Mouse (Mus musculus) layer of hippocampus, adult 9-11 months (tissue): ENCODE data around the gene Cic.
"Not testable (repeated sequence)": the region's sequence is repeated elsewhere in the genome, so short reads cannot be mapped to it uniquely, and the experiment has no call there.

ENCODE experiments used
- DNase-seq: peaks from one replicate; pipeline ENCODE4 v3.0.0; 2022

Cic gene

DNA sequence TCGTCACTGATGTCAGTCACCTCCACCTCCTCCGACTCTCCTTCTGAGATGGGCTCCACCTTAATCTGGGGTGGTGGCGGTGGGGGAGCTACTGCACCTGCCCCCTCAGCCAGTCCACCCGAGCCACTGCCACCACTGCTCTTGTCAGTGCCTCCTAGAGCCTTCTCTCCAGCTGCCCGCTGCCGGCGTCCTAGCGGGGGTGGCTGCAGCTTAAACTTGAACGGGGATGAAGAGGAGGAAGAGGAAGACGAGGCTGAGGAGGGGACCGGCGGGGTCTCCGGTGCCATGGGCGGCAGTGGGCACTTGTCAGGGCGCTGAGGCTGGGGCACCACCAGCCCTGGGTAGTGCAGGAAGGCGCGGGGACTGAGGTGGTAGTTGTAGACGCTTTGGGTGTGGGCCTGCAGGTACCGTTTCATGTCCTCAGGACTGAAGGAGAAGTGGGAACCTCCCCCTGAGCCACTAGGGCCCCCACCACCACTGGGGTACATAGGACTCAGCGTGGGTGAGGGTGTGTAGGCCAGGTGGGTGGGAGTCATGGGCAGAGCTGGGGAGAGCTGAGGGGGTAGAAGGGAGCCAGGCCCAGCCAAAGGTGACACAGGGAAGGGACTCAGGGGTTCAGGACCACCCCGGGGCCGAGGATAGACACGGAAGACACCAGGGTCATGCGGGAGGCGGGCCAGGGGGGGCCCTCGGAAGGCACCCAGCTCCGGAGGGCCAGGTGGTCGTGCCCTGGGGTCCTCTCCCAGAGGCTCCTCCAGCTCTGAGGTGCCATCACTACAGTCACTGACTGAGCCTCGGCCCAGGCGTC is 22.7 kb upstream of the Cic start:
- DNase-seq, result no peak

DNA sequence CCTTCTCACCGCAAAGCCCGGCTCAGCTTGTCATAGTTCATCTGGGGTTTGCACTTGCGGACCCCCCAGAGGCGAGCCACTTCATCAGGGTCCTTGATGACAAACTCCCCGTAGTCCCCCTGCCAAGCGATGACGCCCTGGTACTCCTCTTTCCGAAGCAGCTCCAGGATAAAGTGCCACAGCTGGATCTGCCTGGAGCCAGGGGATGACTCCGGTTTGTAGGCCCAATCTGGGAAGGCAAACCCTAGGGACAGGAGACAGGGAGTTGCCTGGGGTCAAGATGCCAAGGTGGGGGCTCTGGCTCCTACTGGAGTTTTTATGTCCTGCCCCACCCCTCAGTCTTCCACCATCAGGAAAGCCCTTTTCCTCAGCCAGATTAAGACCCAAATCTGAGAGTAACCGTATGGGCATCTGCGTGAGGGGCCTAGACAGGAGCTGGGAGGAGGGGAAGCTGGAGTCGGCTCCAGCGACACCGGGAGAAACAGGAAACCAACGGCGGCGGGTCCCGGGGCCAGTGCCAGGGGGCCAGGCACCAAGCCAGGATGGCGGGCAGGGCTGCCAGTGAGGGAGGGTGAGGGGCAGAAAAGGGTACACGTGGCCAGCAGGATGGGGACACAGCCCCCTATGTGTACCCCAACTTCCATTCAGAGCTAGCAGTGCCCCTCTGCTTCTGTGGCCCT is 21.3 kb upstream of the Cic start:
- DNase-seq, result peak; percentile 78

DNA sequence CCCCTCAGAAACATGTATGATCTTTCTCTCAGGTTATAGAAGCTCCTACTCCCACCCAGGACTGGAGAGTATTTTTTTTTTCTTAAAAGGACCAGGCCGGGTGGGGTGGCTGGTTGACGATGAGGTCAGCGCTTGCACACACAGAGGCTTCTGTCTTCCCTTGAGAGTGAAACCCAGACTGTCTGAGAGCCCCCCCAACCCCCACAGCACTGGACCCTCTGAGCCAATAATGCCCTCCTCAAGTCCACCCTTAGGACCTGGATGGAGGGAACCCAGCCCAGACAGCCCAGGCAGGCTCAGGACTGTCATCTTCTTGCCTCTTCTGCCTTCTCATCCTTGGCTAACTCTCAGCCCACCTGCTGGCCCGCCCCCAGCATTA is 20.8 kb upstream of the Cic start:
- no peak for DNase-seq

DNA sequence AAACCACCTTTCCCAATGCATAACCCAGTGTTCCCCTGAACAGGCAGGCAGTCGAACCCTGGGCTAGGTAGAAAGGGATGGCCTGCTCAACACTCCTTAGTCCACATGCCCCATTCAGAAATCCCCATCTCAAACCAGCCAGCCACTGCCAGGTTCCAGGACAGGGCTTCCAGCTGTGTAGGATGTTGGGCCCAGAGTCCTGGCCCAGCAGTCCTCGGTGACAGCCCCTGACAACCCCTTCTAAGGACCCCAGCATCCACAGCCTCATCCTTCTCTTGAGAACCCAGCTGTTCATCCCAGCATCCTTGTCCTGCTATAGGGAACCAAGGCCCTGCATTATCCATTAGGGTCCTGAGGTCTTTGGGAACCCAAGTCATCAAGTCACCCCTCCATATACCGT is 20.0 kb upstream of the Cic start:
- DNase-seq, result no peak

DNA sequence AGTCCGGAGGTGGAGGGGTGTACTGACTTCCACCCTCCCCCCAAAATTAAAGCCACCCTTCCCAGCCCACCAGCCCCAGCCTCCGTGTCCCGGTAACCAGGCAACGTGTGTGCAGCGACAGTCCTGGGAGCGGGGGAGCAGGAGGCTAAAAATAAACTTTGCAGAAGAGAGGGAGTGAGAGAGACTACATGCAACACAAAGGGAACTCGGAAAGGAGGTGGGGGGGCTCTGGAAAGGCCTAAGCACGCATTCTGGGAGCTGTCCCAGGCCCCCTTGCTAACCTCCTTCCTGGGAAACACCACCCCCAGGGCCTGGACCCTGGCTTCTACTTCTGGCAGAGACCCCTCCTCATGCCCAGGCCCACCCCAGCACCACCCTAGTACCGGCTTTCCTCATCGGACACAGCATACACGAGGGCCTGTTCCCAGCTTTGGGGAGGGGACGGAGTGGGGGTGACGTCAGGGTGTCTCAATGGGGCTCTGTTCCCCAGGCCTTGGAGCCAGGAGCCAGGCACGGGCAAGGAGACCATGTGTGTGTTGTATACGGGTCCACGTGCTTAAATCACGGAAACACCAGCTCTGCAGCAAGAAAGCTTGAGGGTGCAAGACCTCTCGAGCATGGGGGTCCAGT is 19.4 kb upstream of the Cic start:
- DNase-seq, result peak; percentile 91

DNA sequence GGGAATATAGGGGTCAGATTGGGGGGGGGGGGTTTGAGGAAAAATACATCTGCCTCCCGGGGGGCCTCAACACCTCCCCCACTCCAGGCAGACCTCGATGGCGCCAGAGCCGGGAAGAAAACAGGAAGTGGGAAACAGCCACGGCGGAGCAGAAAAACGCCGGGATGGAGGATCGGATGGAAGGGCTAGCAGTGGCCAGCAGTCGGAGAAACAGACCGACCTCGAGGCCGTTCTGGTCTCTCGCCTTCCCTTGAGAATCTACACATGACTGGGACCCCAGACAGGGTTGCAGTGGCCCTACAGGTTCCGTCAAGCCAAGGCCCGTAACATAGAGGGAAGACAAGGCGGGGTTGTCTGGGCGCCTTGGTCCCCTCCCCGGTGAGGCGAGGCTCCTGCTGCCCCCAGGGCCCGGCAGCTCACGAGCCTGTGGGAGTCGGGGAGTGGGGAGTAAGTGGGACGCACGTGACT is 18.6 kb upstream of the Cic start:
- DNase-seq, result no peak

DNA sequence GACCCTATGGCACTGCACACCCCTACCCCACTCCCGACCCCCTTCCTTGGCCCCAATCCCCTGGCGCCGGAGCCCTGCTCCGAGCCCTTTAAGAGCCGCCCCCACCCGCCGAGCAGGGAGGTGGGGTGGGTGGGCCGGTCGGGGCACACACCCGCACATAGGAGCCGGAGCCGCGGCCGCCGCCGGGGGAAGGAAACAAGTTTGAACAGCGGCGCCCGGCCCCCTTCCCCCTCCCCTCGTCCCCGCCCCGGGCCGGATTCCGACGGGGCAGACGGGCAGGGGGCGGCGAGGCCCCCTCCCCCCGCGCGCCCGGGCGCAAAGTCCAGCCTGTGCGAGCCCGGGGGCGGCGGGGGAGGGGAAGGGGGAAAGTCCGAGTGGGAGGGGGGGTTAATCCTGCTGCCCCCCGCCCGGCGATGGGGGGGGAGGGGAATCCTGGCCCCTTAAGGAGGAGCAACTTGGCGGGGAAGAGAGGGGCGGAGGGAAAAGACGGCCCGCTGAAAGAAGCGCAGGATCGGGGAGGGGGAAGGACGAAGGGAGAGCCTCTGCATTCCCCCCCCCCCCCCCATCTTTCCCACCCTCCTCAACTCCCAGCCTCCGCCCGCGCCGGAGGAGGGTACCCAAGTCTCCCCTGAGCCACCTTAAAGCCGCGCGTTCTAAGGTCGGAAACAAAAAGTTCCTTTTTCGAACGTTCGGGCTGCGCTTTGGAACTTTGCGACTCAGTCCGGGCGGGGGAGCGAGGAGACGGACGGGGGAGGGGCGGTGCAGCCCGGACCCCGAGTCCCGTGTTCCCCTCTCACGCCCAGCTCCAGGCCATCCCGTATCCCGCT is 18.0 kb upstream of the Cic start:
- peak; percentile 78 for DNase-seq

DNA sequence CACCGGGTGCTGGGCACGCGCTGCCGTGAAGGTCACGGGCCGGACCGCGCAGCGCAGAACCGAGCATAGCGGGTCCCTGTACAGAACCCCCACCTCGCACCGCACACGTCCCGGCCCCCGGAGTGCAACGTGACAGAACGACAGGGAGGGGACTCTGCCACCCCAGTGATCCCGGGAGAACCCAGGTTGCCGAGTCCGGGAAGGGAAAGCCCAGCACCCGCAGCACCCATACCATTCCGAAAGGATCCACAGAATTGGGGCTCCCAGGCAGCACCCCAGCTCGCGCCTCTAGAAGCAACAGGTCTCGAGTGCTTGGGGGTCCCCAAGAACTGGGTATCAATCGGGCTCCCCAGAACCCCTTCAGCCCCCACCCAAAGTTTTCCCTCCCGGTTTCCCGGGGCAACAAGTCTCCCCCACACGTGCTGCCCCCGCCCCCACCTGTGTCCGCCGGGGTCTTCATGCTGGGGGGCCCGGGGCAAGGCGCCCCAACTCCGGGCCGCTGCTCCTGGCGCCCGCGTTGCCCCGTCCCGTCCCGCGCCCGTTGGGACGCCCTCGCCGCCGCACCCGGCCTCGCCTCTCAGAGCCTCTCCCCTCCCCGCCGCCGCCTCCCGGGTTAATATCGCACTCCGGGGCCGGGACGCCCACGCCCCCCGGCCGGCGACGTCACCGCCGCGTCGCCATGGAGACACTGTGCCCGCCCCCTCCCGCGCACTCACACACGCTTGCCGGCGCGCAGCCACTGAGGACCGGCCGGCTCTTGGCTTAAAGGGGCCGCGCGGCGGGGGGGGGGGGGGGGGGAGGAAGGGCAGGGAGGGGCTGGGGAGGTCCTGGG is 17.1 kb upstream of the Cic start, which contains the start of gene Erf:
Gene Erf, minus strand, starts transcription at position 621 of the 832 bp plus-strand sequence.
- peak; percentile 97 for DNase-seq

DNA sequence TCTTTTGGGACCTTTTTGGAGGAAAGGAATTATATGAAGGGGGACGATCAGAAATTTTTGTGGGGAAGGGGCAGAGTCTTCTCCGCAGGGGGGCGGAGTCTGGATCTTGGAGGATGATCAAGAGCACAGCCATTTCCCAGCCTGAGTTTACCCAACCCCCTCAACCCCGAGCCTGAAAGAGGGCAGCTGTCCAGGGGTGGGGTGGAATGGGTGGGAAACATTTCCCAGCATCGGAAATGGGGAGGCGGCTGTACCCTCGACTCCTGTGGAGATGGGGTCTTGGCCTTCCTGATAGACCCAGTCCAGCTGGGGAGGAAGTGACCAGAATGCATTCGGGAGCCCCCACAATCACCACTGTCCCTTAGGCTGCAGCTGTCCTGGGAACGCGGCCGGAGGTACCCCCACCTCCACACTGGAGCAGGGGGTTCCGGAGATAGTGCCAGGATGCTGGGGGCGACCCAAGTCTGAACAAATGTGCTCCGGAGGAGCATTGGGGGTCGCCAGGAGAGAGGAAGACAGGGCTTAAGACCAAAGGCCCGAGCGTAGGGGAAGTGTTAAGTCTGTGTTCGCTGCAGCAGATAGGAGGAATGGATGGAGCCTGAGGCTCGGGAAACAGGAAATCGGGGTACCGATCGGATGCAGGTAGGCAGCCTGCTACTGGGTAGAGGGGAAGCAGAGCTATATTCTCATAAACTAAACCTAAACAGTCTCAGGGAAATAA is 16.3 kb upstream of the Cic start:
- DNase-seq, result no peak

DNA sequence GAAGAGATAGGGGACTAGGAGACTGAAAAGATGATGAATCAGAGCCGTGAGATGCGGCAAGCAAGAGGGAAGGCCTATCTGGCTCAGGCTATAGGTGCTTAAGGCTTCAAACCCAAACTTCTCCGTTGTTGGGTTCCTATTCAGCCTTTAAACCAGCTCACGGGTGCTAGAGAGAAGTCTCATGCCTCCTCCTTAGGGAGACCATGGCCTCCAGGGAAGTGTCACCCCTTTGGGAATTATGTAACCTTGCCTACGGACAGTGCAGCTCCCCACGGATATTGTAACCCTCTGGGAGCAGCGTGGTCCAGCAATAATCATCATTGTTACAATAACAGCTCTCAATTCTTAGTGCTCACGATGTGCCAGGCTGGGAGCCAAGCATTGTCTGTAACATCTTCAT is 15.7 kb upstream of the Cic start:
- DNase-seq, result no peak

DNA sequence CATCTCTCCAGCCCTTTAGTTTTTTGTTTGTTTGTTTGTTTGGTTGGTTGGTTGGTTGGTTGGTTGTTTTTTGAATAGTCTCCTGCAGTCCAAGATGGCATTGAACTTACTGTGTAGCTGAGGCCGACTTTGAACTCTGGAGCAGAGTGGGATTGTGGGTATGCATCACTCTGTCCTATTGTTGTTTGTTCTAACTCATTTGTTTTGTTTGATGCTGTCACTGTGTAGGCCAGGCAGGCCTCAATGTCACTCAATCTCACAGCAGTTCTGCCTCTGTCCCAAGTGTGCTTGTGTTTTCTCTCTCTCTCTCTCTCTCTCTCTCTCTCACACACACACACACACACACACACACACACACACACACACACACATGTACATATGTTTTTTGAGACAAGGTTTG is 5.6 kb upstream of the Cic start:
- DNase-seq, result no peak

DNA sequence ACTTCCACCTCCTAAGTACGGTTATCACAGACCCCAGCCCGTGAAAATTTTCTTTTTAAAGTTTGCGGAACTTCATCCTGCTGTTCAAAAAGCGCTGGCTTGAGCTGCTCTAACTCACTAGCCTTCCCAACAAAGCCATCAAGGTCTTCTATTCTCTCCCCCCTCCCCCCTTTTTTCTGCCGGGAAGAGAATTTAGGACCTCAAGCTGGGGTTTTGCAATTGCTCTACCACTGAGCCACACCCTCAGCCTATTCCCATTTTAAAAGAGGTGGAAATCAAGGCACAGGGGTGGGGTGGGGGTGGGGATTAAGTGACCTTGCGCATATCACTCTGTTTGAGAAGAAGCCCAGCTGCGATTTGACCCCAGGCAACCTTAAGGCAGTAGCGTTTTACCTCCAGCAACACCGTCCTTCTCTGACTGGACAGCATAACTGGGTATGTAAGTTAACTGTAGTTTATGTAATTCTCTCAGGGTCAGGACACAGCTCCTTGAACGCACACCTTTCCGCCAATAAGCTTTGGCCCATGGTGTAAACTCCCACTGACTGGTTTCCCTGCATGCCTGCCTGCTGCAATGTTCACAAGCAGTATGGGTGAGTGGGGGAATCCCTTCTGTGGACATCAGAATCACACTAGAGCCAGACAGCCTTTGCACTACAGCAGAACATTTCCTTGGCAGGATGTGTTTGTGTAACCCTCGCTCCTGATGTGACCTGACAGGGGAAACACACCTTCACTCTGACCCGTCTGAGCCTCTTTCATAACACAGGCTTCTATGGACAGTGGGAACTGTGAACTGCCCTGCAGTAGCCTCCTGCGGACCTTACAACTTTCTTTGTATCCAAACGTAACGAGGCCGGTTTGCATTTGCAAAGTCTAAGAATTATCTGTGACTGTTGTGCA is 3.3 kb upstream of the Cic start:
- peak; percentile 6 for DNase-seq

DNA sequence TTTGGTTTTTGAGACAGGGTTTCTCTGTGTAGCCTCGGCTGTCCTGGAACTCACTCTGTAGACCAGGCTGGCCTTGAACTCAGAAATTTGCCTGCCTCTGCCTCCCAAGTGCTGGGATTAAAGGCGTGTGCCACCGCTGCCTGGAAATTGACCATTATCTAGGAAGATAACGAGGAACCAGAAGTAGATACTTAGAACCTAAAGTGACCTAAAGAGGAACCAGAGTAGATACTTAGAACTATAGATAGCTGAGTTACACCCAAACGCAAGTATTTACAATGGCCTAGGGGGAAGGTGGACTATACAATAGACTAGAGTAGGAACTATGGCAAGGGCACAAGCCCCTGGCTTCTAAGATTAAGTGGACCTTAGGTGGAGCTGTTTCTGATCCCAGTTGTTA is 1.8 kb upstream of the Cic start:
- not testable (repeated sequence) for DNase-seq

DNA sequence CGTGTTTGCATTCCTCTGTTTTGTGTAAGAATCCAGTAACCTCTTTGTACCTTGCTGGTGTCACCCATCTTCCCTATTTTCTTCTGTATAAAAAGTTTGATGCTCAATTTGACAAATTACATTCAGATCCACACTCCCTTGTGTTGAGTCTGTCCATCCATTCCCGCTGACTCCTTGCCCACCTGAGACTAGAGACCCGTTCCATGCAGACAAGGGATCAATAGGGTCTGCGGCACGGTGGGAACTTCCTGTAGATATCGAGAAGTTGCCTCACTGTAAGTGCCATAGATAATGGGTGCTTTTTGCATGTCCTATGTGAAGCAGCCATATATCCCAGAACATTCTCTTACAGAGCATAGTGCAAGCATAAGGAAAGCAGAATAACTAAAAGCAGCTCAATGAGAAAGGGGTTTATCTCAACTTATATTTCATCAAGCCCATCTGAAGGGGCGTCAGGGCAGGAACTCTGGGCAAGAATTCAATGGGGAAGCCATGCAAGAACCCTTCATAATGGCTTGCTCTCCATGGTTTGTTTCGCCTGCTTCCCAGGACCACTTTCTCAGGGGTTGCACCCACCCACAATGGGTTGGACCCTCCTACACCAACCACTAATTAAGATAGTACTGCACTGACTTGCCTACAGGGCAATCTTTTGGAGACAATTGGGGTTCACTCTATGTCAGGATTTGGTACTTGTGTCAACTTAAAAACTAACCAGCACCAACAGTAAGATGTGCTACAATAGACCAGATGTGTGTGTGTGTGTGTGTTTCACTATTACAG is 1.1 kb upstream of the Cic start:
- no peak for DNase-seq

DNA sequence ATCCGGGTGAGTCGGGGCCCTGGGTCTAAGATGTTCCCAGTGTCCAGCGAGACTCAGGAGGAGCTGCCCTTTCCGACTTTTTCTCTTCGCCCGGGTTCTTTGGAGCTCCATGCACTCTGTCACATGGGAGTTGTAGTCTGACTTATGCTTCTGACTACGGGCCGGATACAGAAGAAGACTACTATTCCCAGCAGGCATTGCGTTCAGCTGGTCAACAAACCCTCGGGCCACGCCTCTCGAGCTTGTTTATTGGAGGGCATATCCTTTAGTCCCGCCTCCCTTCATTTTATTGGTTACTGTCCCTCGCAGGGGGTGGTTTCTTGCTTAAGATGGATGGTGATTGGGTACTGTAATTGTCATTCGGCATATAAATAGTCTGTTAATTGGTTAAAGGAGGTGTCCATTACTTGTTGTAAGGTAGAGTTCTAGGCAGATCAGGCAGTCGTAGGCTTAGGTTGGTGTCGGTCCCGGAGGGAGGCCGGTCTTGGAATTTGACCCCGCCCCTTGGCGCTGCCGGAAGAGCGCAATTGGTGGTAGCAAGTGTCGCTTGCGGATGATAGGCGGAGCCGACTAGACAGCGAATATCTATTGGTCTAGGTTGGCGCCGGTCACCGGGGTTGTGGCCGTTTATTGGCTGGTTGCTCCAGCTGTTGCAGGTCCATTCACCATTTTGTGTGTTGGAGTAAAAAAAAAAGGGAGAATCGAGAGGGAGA is 403 bp downstream of the Cic start:
- DNase-seq, result peak; percentile 100

DNA sequence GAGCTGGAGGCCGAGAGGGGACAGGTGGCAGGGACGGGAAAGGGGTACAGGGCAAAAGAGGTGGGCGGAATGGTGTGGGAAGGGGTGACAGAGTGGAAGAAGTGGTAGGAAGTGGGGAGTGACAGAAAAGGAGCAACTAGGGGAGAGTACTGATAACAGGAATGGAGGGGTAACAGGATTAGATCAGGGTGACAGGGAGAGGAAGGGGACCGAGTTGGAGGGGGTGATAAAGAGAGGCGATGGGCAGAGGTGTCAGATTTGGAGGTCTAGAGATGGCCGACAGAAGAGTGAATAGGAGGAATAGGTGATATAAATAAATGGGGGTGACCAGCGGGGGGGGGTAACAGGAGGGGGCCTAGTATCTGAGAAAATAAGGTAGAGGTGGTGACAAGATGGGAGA is 1.1 kb downstream of the Cic start:
- DNase-seq, result peak; percentile 11

DNA sequence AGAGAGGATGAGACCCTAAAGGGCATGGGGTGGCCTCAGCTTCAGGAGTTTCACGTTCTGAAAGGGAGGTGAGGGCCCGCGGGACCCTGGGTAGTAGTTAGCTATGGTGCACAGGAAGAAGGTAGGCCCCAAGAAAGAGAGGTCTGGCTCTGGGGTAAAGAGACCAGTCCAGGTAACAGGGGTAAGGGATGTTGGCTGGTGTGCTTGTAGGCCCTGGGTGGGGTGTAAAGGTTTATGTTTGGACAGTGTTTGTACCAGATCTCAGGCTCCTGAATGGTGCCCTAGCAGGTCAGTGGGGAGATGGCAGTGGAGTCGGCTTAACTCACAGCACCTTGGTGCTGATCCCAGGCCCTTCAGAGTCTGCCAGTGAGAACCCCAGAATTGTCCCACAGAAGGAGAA is 1.5 kb downstream of the Cic start:
- DNase-seq, result no peak

DNA sequence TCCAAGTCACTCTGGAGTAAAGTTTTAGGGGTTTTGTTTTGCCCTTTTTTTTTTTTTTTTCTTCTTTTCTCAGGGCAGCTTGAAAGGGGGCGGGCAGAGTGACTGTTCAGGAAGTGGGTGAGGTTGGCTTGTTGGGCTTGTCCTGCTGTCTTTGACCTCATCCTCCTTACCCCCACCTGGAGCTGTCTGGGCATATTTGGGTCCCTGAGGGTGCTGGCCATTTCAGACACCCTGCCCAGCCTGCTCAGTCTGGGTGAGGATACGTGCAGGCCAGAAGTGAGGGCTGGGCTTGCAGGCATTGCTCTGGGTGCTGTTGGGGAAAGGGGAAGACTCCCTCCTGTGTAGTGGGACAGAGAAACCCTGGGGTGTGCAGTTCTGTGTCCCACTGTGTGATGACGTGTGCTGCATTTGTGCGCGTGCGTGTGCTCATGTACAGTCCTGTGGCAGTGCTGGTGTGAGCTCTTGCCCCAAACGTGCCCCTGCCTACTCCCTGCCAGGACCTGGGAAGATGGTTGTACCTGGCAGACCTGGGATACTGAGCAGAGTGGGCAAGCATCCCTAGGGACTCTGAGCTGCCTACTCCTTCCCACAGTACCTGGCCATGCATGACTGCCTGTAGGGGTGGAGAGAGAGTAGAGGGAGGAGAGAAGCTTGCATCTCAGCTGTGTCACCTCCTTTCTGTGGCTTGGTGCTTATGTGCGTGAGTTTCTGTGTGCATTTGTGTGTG is 2.2 kb downstream of the Cic start:
- DNase-seq, result no peak
